Mouse (Mus musculus) neural tube, embryonic 13.5 days (tissue): ENCODE results near the gene Galc. TPM values are rescaled to one million over a fixed set of nuclear protein-coding genes. Genes with fewer than 3 reads are reported as not detected.

Source experiments
- ATAC-seq: fragments of 200-750 bp; cut with Nextera tagmentation; 2 replicates; pipeline ENCODE4 v1.8.0; 2017; ENCODE audit warnings: low read depth, mild to moderate bottlenecking, moderate TSS enrichment, moderate library complexity
- H3K27ac ChIP-seq: fragments of 300-500 bp; sonication (generic); replicated peaks from 2 replicates; pipeline ENCODE4 v1.5.1; 2015; ENCODE audit warnings: moderate library complexity, mild to moderate bottlenecking, inconsistent platforms
- H3K27me3 ChIP-seq: fragments of 300-500 bp; sonication (generic); 2 replicates; pipeline ENCODE4 v1.6.1; 2015; ENCODE audit warnings: mild to moderate bottlenecking, inconsistent platforms
- H3K36me3 ChIP-seq: fragments of 300-500 bp; sonication (generic); 2 replicates; pipeline ENCODE4 v1.6.1; 2015; ENCODE audit warnings: mild to moderate bottlenecking, inconsistent platforms
- H3K4me1 ChIP-seq: fragments of 300-500 bp; sonication (generic); replicated peaks from 2 replicates; pipeline ENCODE4 v1.6.1; 2015; ENCODE audit warnings: inconsistent platforms
- H3K4me2 ChIP-seq: fragments of 300-500 bp; sonication (generic); 2 replicates; pipeline ENCODE4 v1.6.1; 2015; ENCODE audit warnings: inconsistent platforms, mild to moderate bottlenecking, moderate library complexity
- H3K4me3 ChIP-seq: fragments of 300-500 bp; sonication (generic); 2 replicates; pipeline ENCODE4 v1.5.1; 2015; ENCODE audit warnings: mild to moderate bottlenecking, inconsistent platforms
- H3K9ac ChIP-seq: fragments of 300-500 bp; sonication (generic); 2 replicates; pipeline ENCODE4 v1.6.1; 2015; ENCODE audit warnings: moderate library complexity, mild to moderate bottlenecking, inconsistent platforms
- H3K9me3 ChIP-seq: fragments of 300-500 bp; sonication (generic); 2 replicates; pipeline ENCODE4 v1.6.1; 2016; ENCODE audit warnings: inconsistent platforms
- WGBS: fragments of 180-500 bp; shearing (Covaris S2); methylation state at CpG from one replicate; pipeline ENCODE4 v1.1.7; 2015; 5-methylcytosine and 5-hydroxymethylcytosine counted together
- polyA plus RNA-seq: library from polyadenylated mRNA; unstranded; fragments of >200 nt; fragmentation: Nextera tagmentation; extraction: Ambion mirVana; gene quantifications from 2 replicates; pipeline ENCODE4 v1.2.1, GENCODE M21; 2015

Gene Galc
- polyA plus RNA-seq, 1 experiment from 2014 or later = 10.9 TPM

GRCm38 (mm10) chr12:98210495-98210894, 48.8 kb downstream of the Galc start:
- no peak overlapping the region for H3K9ac ChIP-seq
- H3K4me1 ChIP-seq = no peaks in the 10 kb centered on the region
- H3K36me3 ChIP-seq = peaks cover 20% of the 10 kb centered on the region
- H3K9me3 ChIP-seq = no peaks in the 10 kb centered on the region
- WGBS = 87% methylated on average over 6 of the region's 6 CpGs
- H3K27ac ChIP-seq = no peak overlapping the region
- no peak overlapping the region for H3K4me3 ChIP-seq
- no peak overlapping the region for H3K4me2 ChIP-seq
- H3K27me3 ChIP-seq = no peaks in the 10 kb centered on the region
- ATAC-seq = no peak

DNA sequence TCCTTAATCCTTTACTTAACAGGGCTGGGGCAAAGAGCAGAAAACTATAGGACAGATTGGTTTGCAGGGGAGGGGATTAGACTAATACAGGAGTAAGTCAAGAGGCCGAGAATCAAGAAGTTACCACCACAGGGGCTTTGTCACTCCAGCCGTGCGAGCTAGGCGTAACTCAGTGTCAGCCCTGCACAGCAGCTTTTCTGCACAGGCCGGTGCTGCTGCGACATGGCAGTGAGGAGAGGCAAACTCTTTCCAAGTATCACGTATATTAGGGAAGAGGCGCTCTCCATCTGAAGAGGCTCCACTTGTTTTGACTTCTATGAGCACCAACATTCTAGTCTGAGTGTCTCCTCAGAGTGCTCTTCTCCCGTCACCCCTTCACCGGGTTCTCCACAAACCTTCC, 51.2 kb downstream of the Galc start:
- ATAC-seq = no peak
- Histone ChIP-seq H3K27me3 (no peaks in the 10 kb centered on the region), H3K36me3 (peaks cover 22% of the 10 kb centered on the region; the same call in 1 of the 2 replicates), H3K27ac (no peak overlapping the region), H3K9me3 (no peaks in the 10 kb centered on the region), H3K4me2 (no peak overlapping the region), H3K4me1 (no peaks in the 10 kb centered on the region), H3K9ac (no peak overlapping the region), H3K4me3 (no peak overlapping the region)
- WGBS = 89% methylated on average over 10 of the region's 10 CpGs

DNA sequence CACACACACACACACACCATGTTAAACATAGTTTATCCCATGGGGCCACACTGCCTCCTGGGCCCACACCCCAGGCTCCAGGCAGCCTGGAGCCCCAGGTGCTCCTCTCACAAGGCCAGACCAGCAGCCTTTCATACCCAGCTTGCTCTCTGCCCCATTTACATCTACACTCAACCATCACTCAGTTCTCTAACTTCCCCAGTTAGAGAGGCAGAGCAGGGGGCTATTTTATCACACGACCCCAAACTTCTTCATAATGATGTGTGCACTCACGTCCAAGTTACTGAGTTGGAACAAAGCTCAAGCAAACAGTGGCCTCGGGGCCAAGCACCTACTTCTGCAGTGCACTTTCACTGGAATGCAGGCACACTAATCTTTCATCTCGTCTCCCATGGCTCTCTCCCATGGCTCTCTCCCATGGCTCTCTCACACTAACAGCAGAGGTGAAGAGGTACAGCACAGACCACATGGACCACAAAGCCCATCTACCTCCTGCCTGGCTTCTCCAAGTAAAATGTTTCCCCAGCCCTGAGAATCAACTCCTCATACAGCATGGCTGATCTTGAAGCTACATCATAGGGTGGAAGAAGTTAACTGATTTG, 53.7 kb downstream of the Galc start:
- no peak for ATAC-seq
- H3K4me3 ChIP-seq = no peak overlapping the region
- no peaks in the 10 kb centered on the region for H3K9me3 ChIP-seq
- no peaks in the 10 kb centered on the region for H3K4me1 ChIP-seq
- H3K4me2 ChIP-seq = no peak overlapping the region
- 85% methylated on average over 4 of the region's 4 CpGs for WGBS
- H3K27ac ChIP-seq = no peak overlapping the region
- peaks cover 22% of the 10 kb centered on the region; the same call in 1 of the 2 replicates for H3K36me3 ChIP-seq
- no peaks in the 10 kb centered on the region for H3K27me3 ChIP-seq
- H3K9ac ChIP-seq = no peak overlapping the region

GRCm38 (mm10) chr12:98197401-98197800, 61.9 kb downstream of the Galc start:
- H3K4me2 ChIP-seq = no peak overlapping the region
- no peaks in the 10 kb centered on the region for H3K27me3 ChIP-seq
- no peak overlapping the region for H3K4me3 ChIP-seq
- H3K36me3 ChIP-seq = no peaks in the 10 kb centered on the region
- H3K9me3 ChIP-seq = no peaks in the 10 kb centered on the region
- no peaks in the 10 kb centered on the region for H3K4me1 ChIP-seq
- H3K27ac ChIP-seq = no peak overlapping the region
- no peak overlapping the region for H3K9ac ChIP-seq
- 65% methylated on average over 1 of the region's 1 CpGs for WGBS
- ATAC-seq = no peak

- WGBS = 88% methylated on average over 1 of the region's 1 CpGs
- Histone ChIP-seq H3K4me1 (no peaks in the 10 kb centered on the region), H3K4me3 (no peak overlapping the region), H3K36me3 (no peaks in the 10 kb centered on the region), H3K9ac (no peak overlapping the region), H3K27ac (no peak overlapping the region), H3K9me3 (no peaks in the 10 kb centered on the region), H3K4me2 (no peak overlapping the region), H3K27me3 (no peaks in the 10 kb centered on the region)
- no peak for ATAC-seq
Observed at GRCm38 (mm10) chr12:98190201-98190600, 69.1 kb downstream of the Galc start.

DNA sequence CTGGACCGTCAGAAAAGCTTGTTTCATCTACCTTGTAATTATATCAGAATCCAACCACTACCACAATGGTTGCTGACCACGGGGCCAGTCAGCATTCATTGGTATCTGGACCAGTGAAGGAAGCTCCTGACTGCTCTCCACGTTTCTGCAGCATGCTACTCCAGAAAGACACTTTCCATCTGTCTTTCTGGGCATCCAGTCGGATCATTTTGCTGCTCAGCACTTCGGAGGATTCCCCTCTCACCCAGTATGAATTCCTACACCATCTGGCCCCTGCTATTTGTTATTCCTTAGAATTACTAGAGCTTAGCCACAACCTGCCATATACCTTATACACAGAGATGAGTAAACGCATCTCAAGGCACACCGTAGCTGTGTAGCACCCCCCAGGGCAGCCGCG, 70.2 kb downstream of the Galc start:
- H3K36me3 ChIP-seq = no peaks in the 10 kb centered on the region

DNA sequence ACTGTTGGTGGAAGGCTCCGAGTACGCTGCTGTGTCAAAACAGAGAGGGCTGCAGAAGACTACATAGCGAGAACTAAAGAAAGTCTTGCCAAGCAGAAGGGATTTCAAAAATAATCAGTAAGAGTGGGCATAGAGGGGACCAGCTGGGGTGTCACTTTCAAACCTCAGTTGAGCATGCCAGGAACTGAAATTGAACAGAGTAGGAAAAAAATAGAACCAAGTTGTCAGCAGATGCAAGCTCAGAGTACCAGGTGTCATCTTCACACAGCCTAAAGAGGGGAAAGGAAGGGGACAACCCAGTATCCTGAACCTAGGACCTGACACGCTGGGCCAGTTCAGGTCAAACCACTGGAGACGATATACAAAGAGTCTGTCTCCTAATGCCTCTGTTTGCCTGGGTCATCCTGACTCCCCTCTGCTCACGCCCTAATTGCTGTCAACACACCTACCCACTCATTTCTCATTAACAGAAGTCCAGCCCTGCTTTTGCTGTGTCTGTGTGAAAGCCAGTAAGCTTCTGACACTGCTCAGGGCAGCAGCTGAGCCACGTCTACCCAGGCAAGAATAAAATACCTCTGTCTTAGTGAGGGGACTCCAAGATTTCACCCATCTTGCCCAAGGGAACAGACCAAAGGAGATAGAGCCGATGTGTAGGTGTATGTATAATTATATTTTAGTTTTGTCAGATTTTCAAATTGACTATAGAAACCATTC, 71.9 kb downstream of the Galc start:
- Histone ChIP-seq H3K27ac (no peak overlapping the region), H3K36me3 (no peaks in the 10 kb centered on the region), H3K27me3 (no peaks in the 10 kb centered on the region), H3K4me2 (no peak overlapping the region), H3K4me1 (no peaks in the 10 kb centered on the region), H3K9me3 (no peaks in the 10 kb centered on the region), H3K9ac (no peak overlapping the region), H3K4me3 (no peak overlapping the region)
- no peak for ATAC-seq
- whole genome bisulfite sequencing = 77% methylated on average over 8 of the region's 8 CpGs

More for the DNA sequence above, 70.2 kb downstream of the Galc start:
- no peak overlapping the region for H3K9ac ChIP-seq
- H3K4me2 ChIP-seq = no peak overlapping the region
- H3K4me3 ChIP-seq = no peak overlapping the region
- no peak for ATAC-seq
- 77% methylated on average over 9 of the region's 9 CpGs for WGBS
- H3K27me3 ChIP-seq = no peaks in the 10 kb centered on the region
- H3K4me1 ChIP-seq = no peaks in the 10 kb centered on the region
- H3K9me3 ChIP-seq = no peaks in the 10 kb centered on the region
- no peak overlapping the region for H3K27ac ChIP-seq

GRCm38 (mm10) chr12:98181729-98182128, 77.5 kb downstream of the Galc start:
- no peaks in the 10 kb centered on the region for H3K9me3 ChIP-seq
- ATAC-seq = no peak
- 18% methylated on average over 9 of the region's 9 CpGs for WGBS
- no peak overlapping the region for H3K9ac ChIP-seq
- H3K4me2 ChIP-seq = peak overlapping the region; percentile 35
- H3K36me3 ChIP-seq = no peaks in the 10 kb centered on the region
- H3K4me1 ChIP-seq = peaks cover 5% of the 10 kb centered on the region; the same call in 1 of the 2 replicates
- no peak overlapping the region for H3K4me3 ChIP-seq
- no peaks in the 10 kb centered on the region for H3K27me3 ChIP-seq
- H3K27ac ChIP-seq = no peak overlapping the region

DNA sequence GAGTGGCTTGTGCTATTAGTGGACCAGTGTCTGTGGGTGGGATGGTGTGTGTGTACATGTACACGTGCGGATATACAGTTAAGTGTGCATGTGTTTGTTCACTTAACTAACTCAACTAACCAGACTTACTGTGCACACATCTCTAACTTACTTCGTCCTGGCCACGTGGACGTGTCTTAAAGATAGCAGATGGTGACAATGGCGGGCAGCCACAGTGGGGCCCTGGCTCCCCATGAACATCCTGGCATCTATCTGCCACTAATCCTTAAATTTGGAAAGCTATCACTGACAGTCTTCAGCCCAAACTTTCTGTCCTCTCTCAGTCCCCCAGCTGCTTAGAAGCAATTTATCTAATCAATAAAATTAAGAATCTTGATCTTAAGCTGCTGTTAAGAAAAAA, 78.5 kb downstream of the Galc start:
- 81% methylated on average over 6 of the region's 6 CpGs for WGBS
- H3K36me3 ChIP-seq = no peaks in the 10 kb centered on the region
- ATAC-seq = no peak
- no peak overlapping the region for H3K4me3 ChIP-seq
- H3K9me3 ChIP-seq = no peaks in the 10 kb centered on the region
- no peak overlapping the region for H3K4me2 ChIP-seq
- no peaks in the 10 kb centered on the region for H3K27me3 ChIP-seq
- H3K4me1 ChIP-seq = peaks cover 5% of the 10 kb centered on the region; the same call in 1 of the 2 replicates
- no peak overlapping the region for H3K9ac ChIP-seq
- no peak overlapping the region for H3K27ac ChIP-seq

GRCm38 (mm10) chr12:98180235-98180800, 78.9 kb downstream of the Galc start:
- Histone ChIP-seq H3K4me1 (peaks cover 5% of the 10 kb centered on the region; the same call in 1 of the 2 replicates), H3K9ac (no peak overlapping the region), H3K9me3 (no peaks in the 10 kb centered on the region), H3K27ac (no peak overlapping the region), H3K4me2 (no peak overlapping the region), H3K27me3 (no peaks in the 10 kb centered on the region), H3K4me3 (no peak overlapping the region), H3K36me3 (no peaks in the 10 kb centered on the region)
- ATAC-seq = no peak
- WGBS = 94% methylated on average over 16 of the region's 16 CpGs

GRCm38 (mm10) chr12:98179496-98179895, 79.8 kb downstream of the Galc start:
- no peaks in the 10 kb centered on the region for H3K27me3 ChIP-seq
- no peak overlapping the region for H3K4me3 ChIP-seq
- no peaks in the 10 kb centered on the region for H3K9me3 ChIP-seq
- H3K36me3 ChIP-seq = no peaks in the 10 kb centered on the region
- no peak overlapping the region for H3K4me2 ChIP-seq
- H3K27ac ChIP-seq = no peak overlapping the region
- peaks cover 5% of the 10 kb centered on the region; the same call in 1 of the 2 replicates for H3K4me1 ChIP-seq
- 82% methylated on average over 1 of the region's 1 CpGs for WGBS
- H3K9ac ChIP-seq = no peak overlapping the region
- ATAC-seq = no peak

GRCm38 (mm10) chr12:98176632-98177031, 82.6 kb downstream of the Galc start:
- no peaks in the 10 kb centered on the region for H3K9me3 ChIP-seq
- no peak for ATAC-seq
- H3K4me2 ChIP-seq = no peak overlapping the region
- no peaks in the 10 kb centered on the region for H3K27me3 ChIP-seq
- no peak overlapping the region for H3K27ac ChIP-seq
- no peak overlapping the region for H3K4me3 ChIP-seq
- 92% methylated on average over 2 of the region's 2 CpGs for WGBS
- H3K36me3 ChIP-seq = no peaks in the 10 kb centered on the region
- peaks cover 4% of the 10 kb centered on the region; the same call in 1 of the 2 replicates for H3K4me1 ChIP-seq
- no peak overlapping the region for H3K9ac ChIP-seq
